Mouse (Mus musculus) cerebellum, postnatal 10 days (tissue): Measurements from ENCODE around the gene Spsb2.
A peak's percentile ranks its signal among the peaks of the same experiment; 100 is the strongest.
"Not testable (repeated sequence)": the region's sequence is repeated elsewhere in the genome, so short reads cannot be mapped to it uniquely, and the experiment has no call there.

Source experiments
- DNase-seq, 2 experiments: peaks; one replicate each; pipeline ENCODE4 v3.0.0; 2021; ENCODE audit warnings: mixed read lengths in 2 of 2

The Spsb2 gene

GRCm38 (mm10) chr6:124808358-124809012, at the start of gene Spsb2:
Gene Spsb2 (plus strand): TSS chr6:124808661.
- peak; percentile 80 to 83 for DNase-seq

GRCm38 (mm10) chr6:124758849-124759232, 49.6 kb upstream of the Spsb2 start:
- peak in 1 of 2 experiments; percentile 13 for DNase-seq

GRCm38 (mm10) chr6:124759259-124759658, 49.2 kb upstream of the Spsb2 start:
- DNase-seq: peak; percentile 93 to 95

- no peak for DNase-seq
Observed at GRCm38 (mm10) chr6:124765951-124766350, 42.5 kb upstream of the Spsb2 start.

GRCm38 (mm10) chr6:124767536-124767919, 40.9 kb upstream of the Spsb2 start:
- DNase-seq: no peak

- DNase-seq: peak; percentile 70 to 73
Observed at GRCm38 (mm10) chr6:124767920-124768703, 40.3 kb upstream of the Spsb2 start.

GRCm38 (mm10) chr6:124768704-124769044, 39.8 kb upstream of the Spsb2 start:
- DNase-seq: no peak

GRCm38 (mm10) chr6:124769101-124769765, 39.2 kb upstream of the Spsb2 start, which contains the start of gene Eno2:
Gene Eno2 (minus strand): TSS chr6:124769673.
- peak; percentile 88 to 91 for DNase-seq

- DNase-seq: no peak
Observed at GRCm38 (mm10) chr6:124770013-124770412, 38.4 kb upstream of the Spsb2 start.

- DNase-seq: no peak
Observed at GRCm38 (mm10) chr6:124770511-124770910, 38.0 kb upstream of the Spsb2 start.

GRCm38 (mm10) chr6:124779222-124779983, 29.1 kb upstream of the Spsb2 start, which contains the start of gene Lrrc23:
Gene Lrrc23 (minus strand): TSS chr6:124779727.
- peak; percentile 59 to 70 for DNase-seq

GRCm38 (mm10) chr6:124779984-124780416, 28.5 kb upstream of the Spsb2 start:
- peak in 1 of 2 experiments; percentile 47 for DNase-seq

GRCm38 (mm10) chr6:124780917-124781316, 27.5 kb upstream of the Spsb2 start:
- DNase-seq: no peak

GRCm38 (mm10) chr6:124782436-124782835, 26.0 kb upstream of the Spsb2 start:
- peak in 1 of 2 experiments; percentile 32 for DNase-seq

- DNase-seq: peak; percentile 78 to 83
Observed at GRCm38 (mm10) chr6:124786756-124787420, 21.6 kb upstream of the Spsb2 start.

GRCm38 (mm10) chr6:124787722-124788121, 20.7 kb upstream of the Spsb2 start:
- peak in 1 of 2 experiments; percentile 55 for DNase-seq

GRCm38 (mm10) chr6:124789519-124789918, 18.9 kb upstream of the Spsb2 start:
- DNase-seq: peak; percentile 49 to 50

- no peak for DNase-seq
Observed at GRCm38 (mm10) chr6:124790121-124790520, 18.3 kb upstream of the Spsb2 start.

GRCm38 (mm10) chr6:124791911-124792310, 16.6 kb upstream of the Spsb2 start:
- DNase-seq: no peak

GRCm38 (mm10) chr6:124795781-124796180, 12.7 kb upstream of the Spsb2 start:
- no peak for DNase-seq

- no peak for DNase-seq
Observed at GRCm38 (mm10) chr6:124796200-124796599, 12.3 kb upstream of the Spsb2 start.

- not testable (repeated sequence) for DNase-seq
Observed at GRCm38 (mm10) chr6:124802400-124802799, 6.1 kb upstream of the Spsb2 start.
